Mouse (Mus musculus): ENCODE data around the gene Tmem189.

Gene Tmem189

DNA sequence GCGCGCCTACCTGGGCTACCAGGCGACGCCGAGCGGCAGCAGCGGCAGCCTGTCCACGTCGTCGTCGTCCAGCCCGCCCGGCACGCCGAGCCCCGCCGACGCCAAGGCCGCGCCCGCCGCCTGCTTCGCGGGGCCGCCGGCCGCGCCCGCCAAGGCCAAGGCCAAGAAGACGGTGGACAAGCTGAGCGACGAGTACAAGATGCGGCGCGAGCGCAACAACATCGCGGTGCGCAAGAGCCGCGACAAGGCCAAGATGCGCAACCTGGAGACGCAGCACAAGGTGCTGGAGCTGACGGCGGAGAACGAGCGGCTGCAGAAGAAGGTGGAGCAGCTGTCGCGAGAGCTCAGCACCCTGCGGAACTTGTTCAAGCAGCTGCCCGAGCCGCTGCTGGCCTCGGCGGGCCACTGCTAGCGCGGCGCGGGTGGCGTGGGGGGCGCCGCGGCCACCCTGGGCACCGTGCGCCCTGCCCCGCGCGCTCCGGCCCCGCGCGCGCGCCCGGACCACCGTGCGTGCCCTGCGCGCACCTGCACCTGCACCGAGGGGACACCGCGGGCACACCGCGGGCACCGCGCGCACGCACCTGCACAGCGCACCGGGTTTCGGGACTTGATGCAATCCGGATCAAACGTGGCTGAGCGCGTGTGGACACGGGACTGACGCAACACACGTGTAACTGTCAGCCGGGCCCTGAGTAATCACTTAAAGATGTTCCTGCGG lies at the start of gene Tmem189:
Tmem189 (minus strand) TSS at position 322 of the 718 bp plus-strand sequence.
- peak; percentile 17 to 49 for DNase-seq (ENCODE audit: low spot score in 2 of 2)

DNA sequence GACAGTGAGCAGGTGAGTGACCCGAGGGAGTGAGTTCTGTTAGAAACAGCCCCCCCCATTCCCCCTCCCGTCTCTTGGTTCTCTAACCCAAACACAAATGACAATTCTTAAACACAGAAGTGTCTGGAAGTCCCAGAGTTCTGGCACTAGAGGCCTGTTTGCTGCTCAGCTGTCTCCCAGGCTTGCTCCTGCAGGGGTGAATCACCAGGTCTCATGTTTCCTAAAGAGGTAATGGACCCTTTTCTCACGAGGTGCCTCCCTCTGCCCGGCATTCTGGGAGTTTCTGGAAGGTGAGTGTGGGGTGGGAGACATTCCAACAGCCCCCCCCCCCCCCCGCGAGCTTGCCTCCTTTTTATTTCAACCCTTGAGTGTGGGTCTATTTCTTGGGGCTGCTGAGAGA lies 49.4 kb upstream of the Tmem189 start:
- no peak for DNase-seq (ENCODE audit: low spot score in 2 of 2)

GRCm38 (mm10) chr2:167734861-167735260 lies 45.2 kb upstream of the Tmem189 start:
- DNase-seq (ENCODE audit: low spot score in 2 of 2) = no peak

- no peak for DNase-seq (ENCODE audit: low spot score in 2 of 2)
Measured at GRCm38 (mm10) chr2:167731149-167731548, 41.5 kb upstream of the Tmem189 start.

DNA sequence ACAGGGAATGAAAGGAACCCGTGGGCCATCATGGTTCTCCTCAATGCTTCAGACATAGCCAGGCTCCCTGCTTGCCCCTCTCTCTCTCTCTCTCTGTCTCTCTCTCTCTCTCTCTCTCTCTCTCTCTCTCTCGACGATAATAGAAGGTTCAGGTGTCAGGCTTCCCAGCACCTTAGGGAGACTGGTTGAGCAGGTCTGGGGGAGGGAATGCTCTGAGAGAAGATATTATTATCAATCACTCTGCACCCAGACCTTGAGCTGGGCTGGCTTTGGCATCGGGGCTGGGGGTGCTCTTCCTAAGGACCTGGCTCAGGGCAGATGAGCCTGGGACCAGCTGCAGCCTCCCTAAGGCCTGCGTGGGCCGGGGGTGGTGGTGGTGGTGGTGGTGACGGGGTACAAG lies 40.4 kb upstream of the Tmem189 start:
- no peak for DNase-seq (ENCODE audit: low spot score in 2 of 2)

GRCm38 (mm10) chr2:167727161-167727560 lies 37.5 kb upstream of the Tmem189 start:
- no peak for DNase-seq (ENCODE audit: low spot score in 2 of 2)

DNA sequence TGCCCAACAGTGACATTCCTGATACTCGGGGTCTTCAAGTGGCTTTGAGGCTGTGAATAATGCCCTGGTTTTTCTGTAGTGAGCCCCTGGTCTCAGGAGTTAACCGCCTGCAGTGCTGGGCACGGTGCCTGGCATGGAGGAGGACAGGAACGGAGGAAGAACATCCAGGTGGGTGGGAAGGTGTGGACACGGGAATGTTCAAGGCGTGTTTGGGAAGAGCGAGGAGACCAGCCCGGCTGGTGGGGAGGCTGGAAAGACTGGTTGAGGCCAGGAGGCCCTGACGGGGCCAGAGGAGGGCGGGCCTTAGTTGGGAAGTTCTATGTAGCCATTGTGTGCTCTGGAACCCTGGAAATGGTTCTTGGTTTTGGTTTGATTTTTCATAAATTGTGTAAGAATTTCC lies 36.3 kb upstream of the Tmem189 start:
- DNase-seq (ENCODE audit: low spot score in 2 of 2) = no peak

DNA sequence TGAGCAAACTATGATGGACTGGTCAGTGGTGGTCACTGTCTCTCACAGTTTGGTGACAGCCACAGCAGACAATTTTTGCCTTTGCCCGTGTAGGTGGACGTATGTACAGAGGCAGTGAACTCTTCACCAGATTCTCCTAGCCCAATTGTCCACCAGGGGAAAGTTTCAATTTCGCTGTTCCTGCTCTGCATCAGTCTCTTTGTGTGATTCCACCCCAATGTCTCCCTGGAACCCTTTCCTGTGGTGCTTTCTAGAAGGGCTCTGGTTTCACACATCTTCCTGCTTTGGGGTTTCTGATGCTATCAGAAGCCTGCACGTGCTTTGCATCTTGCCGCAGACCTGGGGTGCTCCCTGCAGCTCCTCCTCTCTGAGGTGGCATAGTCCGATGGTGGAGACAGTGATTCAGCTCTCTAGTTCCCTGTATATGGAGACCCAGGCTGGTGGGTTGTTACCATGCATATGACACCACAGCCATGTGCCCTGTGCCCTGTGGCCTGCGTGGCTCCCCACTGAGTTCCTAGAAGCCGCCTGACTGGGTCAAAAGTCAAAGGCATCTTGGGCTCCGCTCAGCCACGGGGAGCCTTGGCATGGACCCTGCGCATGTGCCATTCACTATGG lies 34.1 kb upstream of the Tmem189 start:
- no peak for DNase-seq (ENCODE audit: low spot score in 2 of 2)

GRCm38 (mm10) chr2:167722538-167722937 lies 32.9 kb upstream of the Tmem189 start:
- no peak for DNase-seq (ENCODE audit: low spot score in 2 of 2)

- no peak for DNase-seq (ENCODE audit: low spot score in 2 of 2)
Measured at GRCm38 (mm10) chr2:167721159-167721882, 31.7 kb upstream of the Tmem189 start.

DNA sequence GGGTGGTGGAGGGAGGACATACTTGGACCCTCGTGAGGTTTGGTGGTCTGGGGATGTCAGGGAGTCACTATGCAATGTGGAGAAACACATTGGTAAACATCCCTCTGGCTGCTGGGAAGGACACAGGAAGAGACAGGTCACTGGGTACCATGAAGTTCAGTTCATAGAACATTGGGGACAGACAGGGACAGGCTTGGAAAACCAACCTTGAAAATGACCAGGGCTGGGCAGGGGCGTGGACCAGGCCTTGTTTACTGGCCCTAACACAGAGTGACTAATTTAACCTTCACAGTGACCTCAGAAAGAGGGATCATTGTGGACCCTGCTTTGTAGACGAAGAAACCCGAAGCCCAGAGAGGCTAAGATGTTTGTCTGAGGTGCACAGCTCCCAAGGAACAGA lies 29.9 kb upstream of the Tmem189 start:
- no peak for DNase-seq (ENCODE audit: low spot score in 2 of 2)

GRCm38 (mm10) chr2:167717208-167717607 lies 27.6 kb upstream of the Tmem189 start:
- no peak for DNase-seq (ENCODE audit: low spot score in 2 of 2)

DNA sequence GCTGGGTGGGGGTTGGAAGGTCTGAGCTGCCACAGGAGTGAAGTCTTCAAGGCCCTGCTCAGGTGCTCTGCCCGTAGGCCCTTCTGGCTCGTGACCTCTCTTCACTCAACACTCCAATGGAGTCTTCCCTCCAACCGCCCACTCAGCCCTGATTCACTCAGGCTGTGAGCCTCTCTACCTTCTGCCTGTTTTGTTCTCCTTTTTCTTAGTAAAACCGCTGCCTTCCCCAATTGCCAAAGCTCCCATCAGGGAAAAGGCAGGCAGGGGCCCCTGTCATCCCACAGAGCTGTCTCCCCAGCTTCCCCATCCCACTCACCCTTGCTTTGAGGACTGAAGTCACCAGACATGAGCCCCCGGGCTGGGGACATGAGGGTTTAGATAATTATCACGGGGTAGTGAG lies 25.4 kb upstream of the Tmem189 start:
- DNase-seq (ENCODE audit: low spot score in 2 of 2) = no peak

- DNase-seq (ENCODE audit: low spot score in 2 of 2) = no peak
Measured at GRCm38 (mm10) chr2:167714298-167714697, 24.7 kb upstream of the Tmem189 start.

DNA sequence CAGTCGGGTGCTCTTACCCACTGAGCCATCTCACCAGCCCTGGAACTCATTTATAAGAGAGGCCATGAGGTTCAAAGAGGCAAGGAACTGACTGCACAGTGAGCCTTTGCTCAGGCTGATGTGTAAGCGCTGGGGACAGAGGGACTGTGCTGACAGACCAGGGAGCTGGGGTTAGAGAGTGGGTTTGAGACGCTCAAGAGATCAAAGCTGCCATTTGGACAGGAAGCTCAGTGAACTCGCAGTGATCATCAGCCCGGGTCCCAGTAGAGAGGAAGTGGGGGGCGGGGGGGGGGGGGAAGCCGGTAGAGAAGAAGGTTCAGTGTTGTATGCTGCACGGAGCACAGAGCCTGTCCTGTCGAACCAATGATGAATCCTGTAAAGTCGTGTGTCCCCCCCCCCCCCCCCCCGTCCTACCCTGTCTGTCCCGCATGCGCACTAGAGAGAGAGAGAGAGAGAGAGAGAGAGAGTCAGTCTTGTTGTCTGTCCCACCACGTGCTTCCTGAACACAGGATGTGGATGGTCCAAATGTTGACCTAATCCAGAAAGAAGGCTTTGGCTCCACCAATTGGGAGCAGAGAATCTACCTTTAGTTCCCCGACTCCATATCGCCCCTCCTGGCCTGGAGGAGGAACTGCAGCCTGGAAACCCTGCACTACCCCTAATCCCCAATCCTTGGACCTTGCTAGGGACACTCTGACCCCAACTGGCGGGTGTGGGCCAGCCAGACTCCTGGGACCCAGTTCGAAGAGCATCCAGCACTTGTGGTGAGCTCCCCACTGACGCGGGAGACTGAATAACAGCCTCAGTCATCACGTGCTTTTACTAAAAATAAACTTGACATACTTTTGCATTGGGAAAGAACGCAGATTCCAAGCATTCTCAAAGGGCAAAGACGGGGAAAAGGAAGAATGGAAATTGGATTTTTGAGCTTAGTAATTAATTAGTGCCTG lies 23.5 kb upstream of the Tmem189 start:
- DNase-seq (ENCODE audit: low spot score in 2 of 2) = peak in 1 of 2 experiments; percentile 31

- DNase-seq (ENCODE audit: low spot score in 2 of 2) = no peak
Measured at GRCm38 (mm10) chr2:167710574-167710973, 21.0 kb upstream of the Tmem189 start.

- no peak for DNase-seq (ENCODE audit: low spot score in 2 of 2)
Measured at GRCm38 (mm10) chr2:167709969-167710368, 20.3 kb upstream of the Tmem189 start.

DNA sequence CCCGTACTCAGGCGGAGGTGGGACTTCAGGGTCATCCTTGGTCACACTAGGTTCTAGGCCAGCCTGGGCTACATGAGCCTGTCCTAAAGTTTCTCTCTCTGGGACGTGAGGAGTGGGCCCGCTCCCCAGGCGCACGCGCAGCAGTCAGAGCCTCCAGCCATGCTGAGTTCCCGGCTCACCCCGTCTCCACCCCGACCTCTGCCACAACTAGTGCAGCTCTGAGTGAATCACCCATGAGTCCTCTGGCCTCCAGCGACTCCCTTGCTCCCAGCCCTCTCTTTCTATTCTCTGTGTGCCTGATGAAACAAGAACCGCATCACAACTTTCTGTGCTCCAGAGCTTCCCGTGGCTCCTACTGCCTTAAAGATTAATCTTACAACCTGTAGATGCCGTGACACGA lies 18.8 kb upstream of the Tmem189 start:
- DNase-seq (ENCODE audit: low spot score in 2 of 2) = no peak

DNA sequence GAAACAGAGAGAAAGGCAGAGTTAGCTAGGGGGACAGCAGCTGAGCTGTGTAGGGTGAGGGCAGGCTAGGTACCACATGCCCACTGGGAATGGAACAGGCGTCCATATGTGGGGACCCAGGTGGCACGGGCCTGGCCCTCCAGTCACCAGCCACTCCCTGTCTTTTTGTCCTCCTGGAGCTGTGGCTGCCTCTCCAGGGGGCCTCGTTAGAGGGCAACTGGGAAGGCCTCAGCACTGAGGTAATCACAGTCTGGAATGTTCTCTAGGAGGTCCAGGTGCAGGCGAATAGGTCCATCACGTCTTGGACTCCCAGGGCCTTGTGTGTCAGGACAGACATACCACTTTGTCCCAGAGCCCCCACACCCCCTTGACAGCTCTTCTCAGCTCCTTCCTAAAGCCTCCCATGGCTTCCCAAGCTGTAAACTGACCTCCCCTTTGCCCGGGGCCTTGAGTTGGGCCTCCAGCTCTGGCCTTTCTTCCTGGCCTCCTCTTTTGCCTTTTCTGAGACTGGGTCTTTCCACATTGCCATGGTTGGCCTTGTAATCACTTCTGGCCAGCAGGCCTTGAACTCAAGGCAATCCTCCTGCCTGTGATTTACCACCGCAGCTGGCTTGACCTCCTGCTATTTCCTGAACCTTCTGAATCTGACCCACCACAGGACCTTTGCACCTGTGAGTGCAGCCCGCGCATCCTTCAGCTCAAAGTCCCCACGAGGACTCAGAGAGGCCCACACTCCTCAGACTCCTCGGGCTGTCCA lies 16.7 kb upstream of the Tmem189 start:
- no peak for DNase-seq (ENCODE audit: low spot score in 2 of 2)

- no peak for DNase-seq (ENCODE audit: low spot score in 2 of 2)
Measured at GRCm38 (mm10) chr2:167704409-167704808, 14.8 kb upstream of the Tmem189 start.

DNA sequence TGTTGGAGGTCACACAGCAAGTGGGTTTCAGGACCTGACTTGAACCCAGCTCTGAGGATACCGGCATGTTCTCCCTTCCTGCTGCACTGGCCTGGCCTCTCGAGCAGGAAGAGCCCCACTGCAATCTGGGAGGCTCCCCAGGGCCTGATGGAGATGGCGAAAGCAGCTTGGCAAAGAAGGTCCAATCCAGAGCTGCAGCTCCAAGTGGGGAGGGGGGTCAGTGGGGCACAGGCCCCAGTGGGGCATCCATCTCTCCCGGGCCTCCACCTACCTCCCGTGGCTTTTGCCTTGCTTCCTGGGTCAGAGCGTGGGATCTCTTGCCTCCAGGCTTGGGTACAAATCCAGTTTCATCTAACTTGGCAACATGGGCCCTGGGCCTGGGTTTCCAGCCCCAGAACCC lies 12.5 kb upstream of the Tmem189 start:
- DNase-seq (ENCODE audit: low spot score in 2 of 2) = no peak

All from spleen, postnatal 14 days (tissue).